Mouse (Mus musculus) mammary gland, adult 2 months (tissue): ENCODE measurements around the gene Slc17a2. TPM values are rescaled to one million over a fixed set of nuclear protein-coding genes. Genes with fewer than 3 reads are reported as not detected.

Experiments
- polyA plus RNA-seq: library from polyadenylated mRNA; depleted of rRNA; stranded (reverse); fragments of >200 nt; gene quantifications from 2 replicates; pipeline ENCODE4 v1.2.3, GENCODE M21; 2012; ENCODE audit warnings: low replicate concordance; rRNA removed

Slc17a2 gene
- polyA plus RNA-seq, result 0.25 TPM in 1 of 2 replicates, not detected in the other

DNA sequence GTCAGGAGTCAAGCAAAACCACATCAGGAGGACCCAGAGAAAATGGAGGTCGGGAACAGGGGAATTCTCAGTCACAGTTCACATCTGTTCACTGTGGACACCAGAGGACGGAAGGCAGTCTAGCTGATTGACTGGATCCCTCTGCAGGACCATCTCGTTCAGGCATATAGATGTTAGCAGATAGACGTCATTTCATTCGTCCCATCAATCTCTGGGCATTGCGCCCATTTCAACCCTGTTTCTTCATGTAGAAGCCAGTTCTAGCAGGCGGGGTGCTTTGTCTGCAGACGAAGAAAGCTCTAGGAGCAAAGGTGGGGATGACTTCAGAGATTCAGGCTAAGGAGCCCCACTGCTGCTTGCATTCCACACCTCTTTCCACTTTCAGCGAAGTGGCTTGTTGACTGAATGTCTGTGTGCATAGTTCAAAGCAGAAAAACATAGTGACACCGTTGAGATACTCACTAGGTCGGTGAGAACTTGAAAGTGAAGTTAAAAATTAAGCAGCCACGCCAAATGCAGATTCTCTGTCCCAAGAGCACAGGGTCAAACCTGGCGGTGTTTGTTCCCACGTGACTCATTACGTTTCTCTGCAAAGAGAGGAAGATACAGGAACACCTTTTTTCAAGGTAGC, at the start of gene Slc17a2:
Gene Slc17a2 (plus strand): TSS at position 572 of the 631 bp plus-strand sequence.

DNA sequence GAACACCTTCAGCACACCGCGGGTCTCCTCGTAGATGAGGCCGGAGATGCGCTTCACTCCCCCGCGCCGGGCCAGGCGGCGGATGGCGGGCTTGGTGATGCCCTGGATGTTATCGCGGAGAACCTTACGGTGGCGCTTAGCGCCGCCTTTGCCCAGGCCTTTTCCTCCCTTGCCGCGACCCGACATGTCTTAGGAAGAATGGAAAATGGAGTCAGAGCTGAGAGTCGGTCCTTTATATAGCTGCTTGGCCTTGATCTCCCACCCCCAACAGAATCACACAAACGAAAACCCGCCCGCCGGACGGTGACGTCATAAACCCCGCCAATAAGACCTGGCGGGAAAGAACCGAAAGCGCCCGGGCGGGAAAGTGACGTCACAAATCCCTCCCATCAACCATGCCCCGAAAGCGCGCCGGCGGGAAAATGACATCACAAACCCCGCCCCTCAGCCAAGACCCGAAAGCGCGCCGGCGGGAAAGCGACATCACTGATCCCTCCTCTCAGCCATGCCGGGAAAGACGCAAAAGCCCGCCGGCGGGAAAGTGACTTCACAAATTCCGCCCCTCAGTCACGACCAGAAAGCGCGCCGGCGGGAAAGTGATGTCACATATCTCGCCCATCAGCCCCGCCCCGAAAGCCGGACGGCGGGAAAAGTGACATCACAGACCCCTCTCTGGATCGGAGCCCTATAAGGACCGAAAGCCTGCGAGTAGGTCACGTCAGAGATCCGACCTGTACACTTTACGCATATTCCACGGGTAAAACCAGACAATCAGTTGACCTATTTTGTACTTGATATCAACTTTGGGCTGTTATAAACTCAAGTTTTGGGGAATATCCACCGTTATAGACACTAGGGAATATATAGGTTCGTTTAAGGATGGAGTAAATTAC, 45.6 kb upstream of the Slc17a2 start, which contains the start of gene Hist1h4a:
Gene Hist1h4a (minus strand): TSS at position 259 of the 893 bp plus-strand sequence.

DNA sequence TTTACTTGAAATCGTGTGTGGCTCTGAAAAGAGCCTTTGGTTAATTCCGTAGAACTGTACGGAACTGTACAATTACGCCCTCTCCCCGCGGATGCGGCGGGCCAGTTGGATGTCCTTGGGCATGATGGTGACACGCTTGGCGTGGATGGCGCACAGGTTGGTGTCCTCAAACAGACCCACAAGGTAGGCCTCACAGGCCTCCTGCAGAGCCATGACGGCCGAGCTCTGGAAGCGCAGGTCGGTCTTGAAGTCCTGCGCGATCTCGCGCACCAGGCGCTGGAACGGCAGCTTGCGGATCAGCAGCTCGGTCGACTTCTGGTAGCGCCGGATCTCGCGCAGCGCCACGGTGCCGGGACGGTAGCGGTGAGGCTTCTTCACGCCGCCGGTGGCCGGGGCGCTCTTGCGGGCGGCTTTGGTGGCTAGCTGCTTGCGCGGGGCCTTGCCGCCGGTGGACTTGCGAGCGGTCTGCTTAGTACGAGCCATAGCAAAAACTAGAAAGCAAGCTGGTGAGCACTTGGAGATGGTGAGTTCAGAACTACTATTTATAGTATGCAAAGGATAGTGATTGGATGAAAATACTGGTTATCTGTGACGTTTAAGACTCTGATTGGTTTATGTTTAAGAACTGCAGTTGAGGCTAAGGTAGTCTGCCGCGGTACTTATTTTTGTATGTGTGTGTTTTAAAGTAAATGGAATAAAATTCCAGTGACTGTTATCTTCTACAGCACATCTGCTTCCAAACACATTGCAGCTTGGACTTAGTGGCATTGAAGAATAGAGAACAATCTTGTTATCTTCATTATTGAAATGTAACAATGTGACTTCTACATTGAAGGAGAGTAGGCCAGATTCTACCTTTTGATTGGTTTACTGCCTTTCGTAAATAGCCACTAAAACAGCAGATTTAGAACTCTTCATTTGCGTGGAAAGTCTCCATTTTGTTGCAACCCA, 44.6 kb upstream of the Slc17a2 start, which contains the start of gene Hist1h3a:
Gene Hist1h3a (minus strand): TSS at position 516 of the 951 bp plus-strand sequence.

DNA sequence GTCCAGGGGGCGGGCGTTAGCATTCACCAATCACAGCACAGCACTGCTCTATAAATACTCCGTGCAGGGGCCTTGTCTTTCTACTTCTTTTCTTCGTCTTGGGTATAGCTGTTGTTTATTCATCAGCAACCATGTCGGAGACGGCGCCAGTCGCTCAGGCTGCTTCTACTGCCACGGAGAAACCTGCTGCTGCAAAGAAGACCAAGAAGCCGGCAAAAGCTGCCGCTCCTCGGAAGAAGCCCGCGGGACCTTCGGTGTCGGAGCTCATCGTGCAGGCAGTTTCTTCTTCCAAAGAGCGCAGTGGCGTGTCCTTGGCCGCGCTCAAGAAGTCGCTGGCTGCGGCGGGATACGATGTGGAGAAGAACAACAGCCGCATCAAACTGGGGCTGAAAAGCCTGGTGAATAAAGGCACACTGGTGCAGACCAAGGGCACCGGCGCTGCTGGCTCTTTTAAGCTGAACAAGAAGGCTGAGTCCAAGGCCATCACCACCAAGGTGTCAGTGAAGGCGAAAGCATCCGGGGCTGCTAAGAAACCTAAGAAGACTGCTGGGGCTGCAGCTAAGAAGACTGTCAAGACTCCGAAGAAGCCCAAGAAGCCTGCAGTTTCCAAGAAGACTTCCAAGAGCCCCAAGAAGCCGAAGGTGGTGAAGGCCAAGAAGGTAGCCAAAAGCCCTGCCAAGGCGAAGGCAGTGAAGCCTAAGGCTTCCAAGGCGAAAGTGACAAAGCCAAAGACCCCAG, 43.0 kb upstream of the Slc17a2 start, which contains the start of gene Hist1h1a:
Gene Hist1h1a (plus strand): TSS at position 81 of the 738 bp plus-strand sequence.

DNA sequence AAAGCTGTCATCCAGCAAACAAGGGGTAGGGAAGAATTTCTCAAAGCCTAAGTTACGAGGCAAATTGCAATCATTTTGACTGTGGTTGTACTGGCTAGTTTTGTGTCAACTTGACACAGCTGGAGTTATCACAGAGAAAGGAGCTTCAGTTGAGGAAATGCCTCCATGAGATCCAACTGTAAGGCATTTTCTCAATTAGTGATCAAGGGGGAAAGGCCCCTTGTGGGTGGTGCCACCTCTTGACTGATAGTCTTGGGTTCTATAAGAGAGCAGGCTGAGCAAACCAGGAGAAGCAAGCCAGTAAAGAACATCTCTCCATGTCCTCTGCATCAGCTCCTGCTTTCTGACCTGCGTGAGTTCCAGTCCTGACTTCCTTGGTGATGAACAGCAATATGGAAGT, 37.2 kb upstream of the Slc17a2 start, which contains the start of gene Trim38:
Gene Trim38 (plus strand): TSS at position 301 of the 400 bp plus-strand sequence.

DNA sequence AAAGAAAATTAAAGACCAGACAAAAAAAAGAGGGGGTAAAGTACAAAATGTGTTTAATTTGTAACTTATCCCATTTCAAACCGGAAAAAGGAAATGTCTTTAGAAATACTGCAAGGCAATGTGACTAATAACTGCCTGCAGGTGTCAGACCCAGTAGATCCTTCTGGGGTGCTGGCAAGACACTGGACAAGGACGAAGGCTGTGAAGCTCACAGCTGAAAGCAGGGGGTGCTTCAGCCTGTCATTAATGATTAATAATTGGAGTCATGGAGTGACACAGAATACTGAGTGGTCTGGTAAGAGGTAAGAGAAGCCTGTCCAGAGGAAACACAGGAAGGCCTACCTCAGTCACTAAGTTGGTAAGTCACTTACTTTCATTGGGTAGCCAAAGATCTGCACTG, 32.5 kb downstream of the Slc17a2 start, which contains the start of gene Slc17a3:
Gene Slc17a3 (plus strand): TSS at position 127 of the 400 bp plus-strand sequence.

DNA sequence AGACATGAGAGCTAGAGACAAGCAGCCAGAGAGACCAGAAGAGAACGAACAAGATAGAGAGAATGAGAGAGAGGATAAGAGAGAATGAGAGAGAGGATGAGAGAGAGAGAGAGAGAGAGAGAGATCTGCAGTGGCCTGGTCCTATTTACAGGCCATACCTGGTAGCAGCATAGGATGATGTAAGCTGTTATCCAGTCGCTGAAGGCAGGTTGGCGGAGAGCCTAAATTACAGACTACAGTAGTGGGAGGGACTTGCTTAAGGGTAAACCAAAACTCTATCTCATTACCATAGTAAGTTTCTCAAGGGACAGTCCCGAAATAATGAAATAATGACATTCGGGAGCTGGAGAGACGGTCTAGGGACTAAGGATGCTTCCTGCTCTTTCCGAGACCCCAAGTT, 60.6 kb downstream of the Slc17a2 start, which contains the start of gene Slc17a1:
Gene Slc17a1 (plus strand): TSS at position 346 of the 400 bp plus-strand sequence.

Other genes with a start within 250 kb of the Slc17a2 start
- gene Hist1h3e, start 244.6 kb upstream of the Slc17a2 start, polyA plus RNA-seq, result 6.4 and 27.3 TPM in 2 replicates
- gene Hist1h2ae, start 235.8 kb upstream of the Slc17a2 start, polyA plus RNA-seq, result 1.2 and 9.3 TPM in 2 replicates
- 13.0 and 31.0 TPM in 2 replicates for gene Hist1h2bg, start 235.6 kb upstream of the Slc17a2 start, polyA plus RNA-seq
- 4.0 and 7.4 TPM in 2 replicates for gene Hist1h2bf, start 232.8 kb upstream of the Slc17a2 start, polyA plus RNA-seq
- 0.65 and 4.8 TPM in 2 replicates for gene Hist1h2ad, start 232.6 kb upstream of the Slc17a2 start, polyA plus RNA-seq
- 4.1 and 8.7 TPM in 2 replicates for gene Hist1h3d, start 231.2 kb upstream of the Slc17a2 start, polyA plus RNA-seq
- 5.3 and 12.9 TPM in 2 replicates for gene Hist1h4d, start 225.4 kb upstream of the Slc17a2 start, polyA plus RNA-seq
- 3.1 and 3.9 TPM in 2 replicates for gene Hist1h2be, start 185.9 kb upstream of the Slc17a2 start, polyA plus RNA-seq
- gene Hist1h1e, start 184.4 kb upstream of the Slc17a2 start, polyA plus RNA-seq, result 1.8 and 2.0 TPM in 2 replicates
- 0.23 and 1.3 TPM in 2 replicates for gene Hist1h2ac, start 123.0 kb upstream of the Slc17a2 start, polyA plus RNA-seq
- 185 and 224 TPM in 2 replicates for gene Hist1h2bc, start 122.8 kb upstream of the Slc17a2 start, polyA plus RNA-seq
- not detected in 2 replicates for gene Hist1h1t, start 111.2 kb upstream of the Slc17a2 start, polyA plus RNA-seq
- gene Hist1h4c, start 108.5 kb upstream of the Slc17a2 start, polyA plus RNA-seq, result 2.4 and 6.0 TPM in 2 replicates
- 28.3 and 37.4 TPM in 2 replicates for gene Hfe, start 96.1 kb upstream of the Slc17a2 start, polyA plus RNA-seq
- gene Hist1h1c, start 68.2 kb upstream of the Slc17a2 start, polyA plus RNA-seq, result 45.0 and 48.4 TPM in 2 replicates
- gene Hist1h3c, start 61.4 kb upstream of the Slc17a2 start, polyA plus RNA-seq, result 2.4 and 16.2 TPM in 2 replicates
- 3.7 and 13.5 TPM in 2 replicates for gene Hist1h2bb, start 60.3 kb upstream of the Slc17a2 start, polyA plus RNA-seq
- gene Hist1h2ab, start 55.9 kb upstream of the Slc17a2 start, polyA plus RNA-seq, result 1.0 and 14.9 TPM in 2 replicates
- gene Hist1h3b, start 54.7 kb upstream of the Slc17a2 start, polyA plus RNA-seq, result 4.0 and 16.0 TPM in 2 replicates
- gene Hist1h4b, start 50.0 kb upstream of the Slc17a2 start, polyA plus RNA-seq, result 1.3 and 6.8 TPM in 2 replicates
- gene Hist1h4a, start 45.8 kb upstream of the Slc17a2 start, polyA plus RNA-seq, result 1.6 and 6.5 TPM in 2 replicates
- gene Hist1h3a, start 44.6 kb upstream of the Slc17a2 start, polyA plus RNA-seq, result 3.1 and 16.8 TPM in 2 replicates
- gene Hist1h1a, start 43.3 kb upstream of the Slc17a2 start, polyA plus RNA-seq, result 0.47 TPM in 1 of 2 replicates, not detected in the other
- 0.10 TPM in 1 of 2 replicates, not detected in the other for gene Trim38, start 37.1 kb upstream of the Slc17a2 start, polyA plus RNA-seq
- gene Slc17a3, start 32.4 kb downstream of the Slc17a2 start, polyA plus RNA-seq, result 0.10 TPM in 1 of 2 replicates, not detected in the other
- gene Slc17a1, start 60.8 kb downstream of the Slc17a2 start, polyA plus RNA-seq, result 0.22 and 0.48 TPM in 2 replicates
- gene Slc17a4, start 108.0 kb downstream of the Slc17a2 start, polyA plus RNA-seq, result 0.13 TPM in 1 of 2 replicates, not detected in the other
- not detected in 2 replicates for gene Hist1h2ba, start 127.2 kb downstream of the Slc17a2 start, polyA plus RNA-seq
- not detected in 2 replicates for gene Hist1h2aa, start 127.5 kb downstream of the Slc17a2 start, polyA plus RNA-seq
- gene Scgn, start 184.2 kb downstream of the Slc17a2 start, polyA plus RNA-seq, result not detected in 2 replicates